Mouse (Mus musculus) limb, embryonic 13.5 days (tissue): ENCODE results near the gene Cab39. TPM values are rescaled to one million over a fixed set of nuclear protein-coding genes. Genes with fewer than 3 reads are reported as not detected.

Experiments used
- ATAC-seq: fragments of 200-750 bp; cut with Nextera tagmentation; 2 replicates; pipeline ENCODE4 v1.8.0; 2017; ENCODE audit warnings: low read depth, moderate number of reproducible peaks, moderate TSS enrichment; ENCODE audit not compliant: low FRiP score
- H3K27ac ChIP-seq: fragments of 300-500 bp; sonication (generic); 2 replicates; pipeline ENCODE4 v1.5.1; 2015; ENCODE audit warnings: inconsistent platforms, mild to moderate bottlenecking, moderate library complexity
- H3K27me3 ChIP-seq: fragments of 300-500 bp; sonication (generic); 2 replicates; pipeline ENCODE4 v1.6.1; 2015; ENCODE audit warnings: mild to moderate bottlenecking, inconsistent platforms
- H3K36me3 ChIP-seq: fragments of 300-500 bp; sonication (generic); 2 replicates; pipeline ENCODE4 v1.6.1; 2015; ENCODE audit warnings: inconsistent platforms, mild to moderate bottlenecking, moderate library complexity
- H3K4me1 ChIP-seq: fragments of 300-500 bp; sonication (generic); 2 replicates; pipeline ENCODE4 v1.6.1; 2015; ENCODE audit warnings: inconsistent platforms
- H3K4me2 ChIP-seq: fragments of 300-500 bp; sonication (generic); replicated peaks from 2 replicates; pipeline ENCODE4 v1.6.1; 2015; ENCODE audit warnings: inconsistent platforms, mild to moderate bottlenecking, moderate library complexity
- H3K4me3 ChIP-seq: fragments of 300-500 bp; sonication (generic); 2 replicates; pipeline ENCODE4 v1.5.1; 2015; ENCODE audit warnings: moderate library complexity, mild to moderate bottlenecking, inconsistent platforms
- H3K9ac ChIP-seq: fragments of 300-500 bp; sonication (generic); 2 replicates; pipeline ENCODE4 v1.6.1; 2015; ENCODE audit warnings: mild to moderate bottlenecking, inconsistent platforms
- H3K9me3 ChIP-seq: fragments of 300-500 bp; sonication (generic); 2 replicates; pipeline ENCODE4 v1.6.1; 2016; ENCODE audit warnings: inconsistent platforms
- WGBS: fragments of 180-500 bp; shearing (Covaris S2); methylation state at CpG from one replicate; pipeline ENCODE4 v1.1.7; 2015; 5-methylcytosine and 5-hydroxymethylcytosine counted together
- polyA plus RNA-seq: library from polyadenylated mRNA; unstranded; fragments of >200 nt; fragmentation: Nextera tagmentation; extraction: Ambion mirVana; gene quantifications from 2 replicates; pipeline ENCODE4 v1.2.1, GENCODE M21; 2015

Gene Cab39
- polyA plus RNA-seq, 1 experiment from 2014 or later: 28.5 TPM

DNA sequence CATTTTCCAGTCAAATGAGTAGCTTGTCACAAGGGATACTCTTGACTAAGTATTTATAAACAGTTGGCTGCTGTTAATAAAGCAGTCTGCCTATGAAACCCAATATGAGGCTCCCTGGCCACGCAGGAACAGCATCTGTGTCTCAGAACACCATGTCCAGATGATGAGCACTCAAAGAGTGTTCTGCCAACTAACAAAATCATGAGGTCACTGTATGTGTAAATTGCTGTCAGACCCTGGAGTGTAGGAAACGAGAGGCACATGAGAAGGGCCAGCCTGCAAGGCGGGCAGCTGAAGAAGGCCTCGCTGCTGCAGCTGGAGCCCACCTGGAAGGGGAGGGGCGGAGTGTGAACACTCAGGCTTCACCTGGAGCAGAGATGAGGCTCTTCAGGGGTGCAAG is 33.9 kb downstream of the Cab39 start:
- Histone ChIP-seq H3K36me3 (peaks cover 28% of the 10 kb centered on the region), H3K9ac (no peak overlapping the region), H3K4me2 (no peak overlapping the region), H3K9me3 (no peaks in the 10 kb centered on the region), H3K4me3 (no peak overlapping the region), H3K4me1 (no peaks in the 10 kb centered on the region), H3K27me3 (no peaks in the 10 kb centered on the region), H3K27ac (no peak overlapping the region)
- 69% methylated on average over 5 of the region's 5 CpGs for WGBS
- no peak for ATAC-seq

GRCm38 (mm10) chr1:85829016-85829415 is 35.8 kb downstream of the Cab39 start:
- 95% methylated on average over 1 of the region's 1 CpGs for WGBS
- Histone ChIP-seq H3K27me3 (no peaks in the 10 kb centered on the region), H3K36me3 (peaks cover 14% of the 10 kb centered on the region), H3K4me1 (no peaks in the 10 kb centered on the region), H3K9me3 (no peaks in the 10 kb centered on the region), H3K9ac (no peak overlapping the region), H3K4me3 (no peak overlapping the region), H3K27ac (no peak overlapping the region), H3K4me2 (no peak overlapping the region)
- ATAC-seq: no peak

- no peak overlapping the region for H3K9ac ChIP-seq
- peaks cover 30% of the 10 kb centered on the region for H3K36me3 ChIP-seq
- H3K27ac ChIP-seq: no peak overlapping the region
- no peaks in the 10 kb centered on the region for H3K27me3 ChIP-seq
- WGBS: 78% methylated on average over 4 of the region's 4 CpGs
- no peaks in the 10 kb centered on the region for H3K9me3 ChIP-seq
- H3K4me2 ChIP-seq: no peak overlapping the region
- ATAC-seq: no peak
- H3K4me1 ChIP-seq: no peaks in the 10 kb centered on the region
- no peak overlapping the region for H3K4me3 ChIP-seq
Observed at GRCm38 (mm10) chr1:85838056-85838455, 44.8 kb downstream of the Cab39 start.

DNA sequence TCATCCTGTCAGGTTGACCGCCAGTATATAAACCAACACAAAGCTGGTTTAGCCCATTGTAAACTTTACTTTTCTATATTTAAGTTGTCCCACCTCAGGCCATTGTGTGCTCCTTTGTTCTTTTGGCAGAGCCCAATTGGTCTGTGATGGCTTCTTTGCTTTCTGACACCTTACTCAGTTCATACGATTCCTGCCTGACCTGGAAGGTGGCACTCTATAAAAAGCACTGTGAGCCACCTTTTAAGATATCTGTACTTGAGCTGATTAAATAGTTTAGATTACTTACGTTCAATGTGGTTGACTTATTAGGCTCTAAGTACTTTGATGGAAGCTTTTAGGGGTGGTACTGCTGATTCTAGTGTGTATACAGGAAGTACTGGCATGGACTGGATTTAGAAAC is 46.1 kb downstream of the Cab39 start:
- Histone ChIP-seq H3K27ac (no peak overlapping the region), H3K4me2 (no peak overlapping the region), H3K36me3 (peaks cover 41% of the 10 kb centered on the region), H3K4me1 (no peaks in the 10 kb centered on the region), H3K27me3 (no peaks in the 10 kb centered on the region), H3K4me3 (no peak overlapping the region), H3K9ac (no peak overlapping the region), H3K9me3 (no peaks in the 10 kb centered on the region)
- no peak for ATAC-seq
- 66% methylated on average over 3 of the region's 3 CpGs for WGBS

GRCm38 (mm10) chr1:85839790-85840189 is 46.5 kb downstream of the Cab39 start:
- Histone ChIP-seq H3K9ac (no peak overlapping the region), H3K4me3 (no peak overlapping the region), H3K36me3 (peaks cover 41% of the 10 kb centered on the region), H3K27me3 (no peaks in the 10 kb centered on the region), H3K4me2 (no peak overlapping the region), H3K9me3 (no peaks in the 10 kb centered on the region), H3K4me1 (no peaks in the 10 kb centered on the region), H3K27ac (no peak overlapping the region)
- ATAC-seq: no peak
- 85% methylated on average over 1 of the region's 1 CpGs for WGBS

DNA sequence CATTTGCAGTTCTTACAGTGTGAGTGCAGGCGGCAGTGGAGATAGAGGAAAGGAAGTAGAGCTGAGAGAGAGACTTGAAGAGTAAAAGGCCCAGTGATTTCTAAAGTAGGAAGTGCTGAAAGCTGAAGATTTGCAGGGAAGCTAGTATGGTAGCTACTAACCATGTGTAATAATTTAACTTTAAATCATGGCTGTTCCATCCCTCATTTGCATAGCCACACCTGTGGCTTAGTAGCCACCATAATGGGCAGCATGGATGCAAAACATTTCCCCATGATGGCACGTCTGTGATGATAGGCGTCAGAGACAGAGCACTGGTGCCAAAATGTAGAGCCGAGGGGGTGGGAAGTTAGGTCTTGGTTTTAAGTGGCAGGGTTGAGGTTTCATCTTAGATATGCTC is 47.2 kb downstream of the Cab39 start:
- Histone ChIP-seq H3K27ac (no peak overlapping the region), H3K4me3 (no peak overlapping the region), H3K4me2 (no peak overlapping the region), H3K27me3 (no peaks in the 10 kb centered on the region), H3K36me3 (peaks cover 43% of the 10 kb centered on the region), H3K9me3 (no peaks in the 10 kb centered on the region), H3K4me1 (no peaks in the 10 kb centered on the region), H3K9ac (no peak overlapping the region)
- ATAC-seq: no peak
- 91% methylated on average over 4 of the region's 4 CpGs for WGBS

DNA sequence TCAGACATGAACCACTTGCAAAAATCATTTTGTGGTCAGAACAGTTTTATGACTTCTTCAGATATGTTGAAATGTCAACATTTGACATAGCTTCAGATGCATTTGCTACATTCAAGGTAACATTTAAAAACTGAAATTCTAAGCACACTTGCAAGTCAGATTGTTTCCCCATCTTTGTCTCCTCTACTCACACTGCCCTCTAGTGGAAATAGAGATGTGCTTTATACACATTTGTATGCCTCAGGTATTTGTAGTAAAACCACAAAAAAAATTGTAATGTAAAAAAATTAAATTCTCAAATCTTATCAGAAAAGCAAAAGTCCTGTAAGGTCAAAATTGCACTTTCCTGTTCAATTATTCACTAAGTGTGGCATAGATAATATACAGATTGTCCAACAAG is 49.0 kb downstream of the Cab39 start:
- Histone ChIP-seq H3K4me2 (no peak overlapping the region), H3K9ac (no peak overlapping the region), H3K36me3 (peaks cover 55% of the 10 kb centered on the region), H3K27ac (no peak overlapping the region), H3K27me3 (no peaks in the 10 kb centered on the region), H3K4me3 (no peak overlapping the region), H3K4me1 (no peaks in the 10 kb centered on the region), H3K9me3 (no peaks in the 10 kb centered on the region)
- ATAC-seq: no peak

DNA sequence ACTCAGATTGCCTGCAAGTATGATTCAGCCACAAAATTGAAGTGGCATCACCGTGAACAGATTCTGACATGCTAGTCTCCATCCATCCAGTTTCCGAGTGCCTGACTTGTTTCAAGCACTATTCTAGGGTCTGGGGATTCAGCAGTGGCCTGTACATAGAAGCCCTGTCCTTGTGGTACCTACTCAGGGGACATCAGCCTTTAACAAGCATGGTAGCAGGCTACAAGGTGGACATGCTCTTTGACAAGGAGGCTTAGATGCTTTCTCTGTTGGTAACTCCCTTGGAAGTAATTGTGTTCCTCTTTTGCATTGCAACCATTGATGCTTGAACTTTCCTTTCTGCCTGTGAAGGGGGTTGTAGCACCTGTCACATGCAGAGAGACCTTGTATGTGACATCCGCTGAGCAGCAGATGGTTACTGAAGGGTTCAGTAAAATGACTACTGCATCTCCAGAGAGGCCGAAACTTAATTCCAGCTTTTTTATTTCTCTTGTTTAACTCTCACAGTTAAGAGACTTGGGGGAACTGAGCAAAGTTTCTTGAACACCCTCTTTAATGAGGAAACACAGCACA is 50.1 kb downstream of the Cab39 start:
- Histone ChIP-seq H3K4me2 (no peak overlapping the region), H3K9ac (no peak overlapping the region), H3K36me3 (peaks cover 56% of the 10 kb centered on the region), H3K4me1 (no peaks in the 10 kb centered on the region), H3K27me3 (no peaks in the 10 kb centered on the region), H3K4me3 (no peak overlapping the region), H3K9me3 (no peaks in the 10 kb centered on the region), H3K27ac (no peak overlapping the region)
- ATAC-seq: no peak
- whole genome bisulfite sequencing: 95% methylated on average over 4 of the region's 4 CpGs

DNA sequence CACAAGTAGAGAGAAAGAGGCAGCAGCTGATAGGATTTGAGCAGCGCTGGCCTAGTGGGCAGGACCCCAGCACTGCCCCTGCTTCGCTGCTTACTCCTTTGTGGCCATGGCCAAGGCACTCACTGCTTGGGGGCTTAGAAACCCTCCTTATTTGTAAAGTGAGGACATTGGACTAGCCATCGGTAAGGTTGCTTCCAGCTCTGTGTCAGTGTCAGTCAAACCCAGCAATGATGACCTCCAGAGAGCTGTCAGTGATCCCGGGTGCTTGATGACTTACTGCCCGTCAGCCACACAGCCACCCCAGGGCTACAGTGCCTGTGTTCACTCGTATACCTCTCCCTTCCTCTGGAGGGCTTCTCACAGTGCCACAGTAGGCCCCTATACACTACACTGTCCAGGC is 51.7 kb downstream of the Cab39 start:
- peaks cover 65% of the 10 kb centered on the region for H3K36me3 ChIP-seq
- no peak overlapping the region for H3K27ac ChIP-seq
- H3K4me1 ChIP-seq: no peaks in the 10 kb centered on the region
- no peaks in the 10 kb centered on the region for H3K9me3 ChIP-seq
- H3K9ac ChIP-seq: no peak overlapping the region
- H3K4me2 ChIP-seq: no peak overlapping the region
- no peak overlapping the region for H3K4me3 ChIP-seq
- WGBS: 89% methylated on average over 6 of the region's 6 CpGs
- no peak for ATAC-seq
- H3K27me3 ChIP-seq: no peaks in the 10 kb centered on the region

GRCm38 (mm10) chr1:85845476-85845875 is 52.2 kb downstream of the Cab39 start:
- H3K4me3 ChIP-seq: no peak overlapping the region
- H3K36me3 ChIP-seq: peaks cover 69% of the 10 kb centered on the region
- no peak for ATAC-seq
- no peak overlapping the region for H3K9ac ChIP-seq
- no peaks in the 10 kb centered on the region for H3K27me3 ChIP-seq
- H3K27ac ChIP-seq: no peak overlapping the region
- no peak overlapping the region for H3K4me2 ChIP-seq
- no peaks in the 10 kb centered on the region for H3K4me1 ChIP-seq
- WGBS: 80% methylated on average over 3 of the region's 3 CpGs
- no peaks in the 10 kb centered on the region for H3K9me3 ChIP-seq

DNA sequence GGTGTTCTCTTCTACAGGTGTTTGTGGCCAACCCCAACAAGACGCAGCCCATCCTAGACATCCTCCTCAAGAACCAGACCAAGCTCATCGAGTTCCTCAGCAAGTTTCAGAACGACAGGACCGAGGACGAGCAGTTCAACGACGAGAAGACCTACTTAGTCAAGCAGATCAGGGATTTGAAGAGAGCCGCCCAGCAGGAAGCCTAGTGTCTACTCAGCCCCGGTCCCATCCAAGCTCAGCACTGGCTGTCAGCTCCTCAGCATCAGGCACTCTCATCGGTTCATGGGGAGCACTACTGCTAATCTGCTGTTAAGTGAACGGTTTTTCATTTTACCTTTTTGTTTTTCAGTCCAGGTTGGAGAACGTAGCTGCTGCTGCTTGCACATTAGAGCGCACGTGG is 55.8 kb downstream of the Cab39 start:
- peaks cover 66% of the 10 kb centered on the region for H3K36me3 ChIP-seq
- ATAC-seq: no peak
- no peak overlapping the region for H3K27ac ChIP-seq
- 94% methylated on average over 14 of the region's 14 CpGs for WGBS
- H3K27me3 ChIP-seq: no peaks in the 10 kb centered on the region
- no peak overlapping the region for H3K4me2 ChIP-seq
- no peak overlapping the region for H3K9ac ChIP-seq
- no peak overlapping the region for H3K4me3 ChIP-seq
- no peaks in the 10 kb centered on the region for H3K9me3 ChIP-seq
- no peaks in the 10 kb centered on the region for H3K4me1 ChIP-seq

GRCm38 (mm10) chr1:85850851-85851250 is 57.6 kb downstream of the Cab39 start:
- no peak overlapping the region for H3K4me2 ChIP-seq
- no peaks in the 10 kb centered on the region for H3K27me3 ChIP-seq
- 96% methylated on average over 5 of the region's 5 CpGs for WGBS
- no peaks in the 10 kb centered on the region for H3K9me3 ChIP-seq
- no peak overlapping the region for H3K4me3 ChIP-seq
- no peaks in the 10 kb centered on the region for H3K4me1 ChIP-seq
- no peak overlapping the region for H3K9ac ChIP-seq
- peaks cover 57% of the 10 kb centered on the region for H3K36me3 ChIP-seq
- ATAC-seq: no peak
- no peak overlapping the region for H3K27ac ChIP-seq

GRCm38 (mm10) chr1:85852996-85853689 is 59.9 kb downstream of the Cab39 start:
- H3K27ac ChIP-seq: no peak overlapping the region
- WGBS: 76% methylated on average over 2 of the region's 2 CpGs
- no peaks in the 10 kb centered on the region for H3K4me1 ChIP-seq
- H3K36me3 ChIP-seq: peaks cover 36% of the 10 kb centered on the region
- H3K4me3 ChIP-seq: no peak overlapping the region
- H3K4me2 ChIP-seq: no peak overlapping the region
- H3K9me3 ChIP-seq: no peaks in the 10 kb centered on the region
- peak; percentile 66; the same call in 1 of the 2 replicates for ATAC-seq
- no peaks in the 10 kb centered on the region for H3K27me3 ChIP-seq
- no peak overlapping the region for H3K9ac ChIP-seq
